Mouse (Mus musculus) kidney, adult 2 months (tissue): ENCODE results near the gene Dennd2a. TPM values are rescaled to one million over a fixed set of nuclear protein-coding genes. Genes with fewer than 3 reads are reported as not detected.
"Not testable (repeated sequence)": the region's sequence is repeated elsewhere in the genome, so short reads cannot be mapped to it uniquely, and the experiment has no call there.

ENCODE experiments used
- DNase-seq: peaks from one replicate; pipeline ENCODE4 v3.0.0; 2021
- H3K27ac ChIP-seq: fragments of 200-500 bp; 2 replicates; pipeline ENCODE4 v1.5.1; 2012; ENCODE audit warnings: low read depth, low read length, control low read depth, inconsistent platforms; ENCODE audit not compliant: insufficient read depth
- H3K27me3 ChIP-seq: fragments of 200-500 bp; replicated peaks from 2 replicates; pipeline ENCODE4 v1.6.1; 2012; ENCODE audit warnings: mild to moderate bottlenecking, moderate library complexity, low read length, inconsistent platforms; ENCODE audit not compliant: control insufficient read depth, insufficient read depth
- H3K36me3 ChIP-seq: fragments of 200-500 bp; 2 replicates; pipeline ENCODE4 v1.6.1; 2012; ENCODE audit warnings: mild to moderate bottlenecking, moderate library complexity, low read length, inconsistent platforms; ENCODE audit not compliant: control insufficient read depth, insufficient read depth
- H3K4me1 ChIP-seq: fragments of 200-500 bp; 2 replicates; pipeline ENCODE4 v1.6.1; 2011; ENCODE audit warnings: low read length; ENCODE audit not compliant: control insufficient read depth, insufficient read depth
- H3K4me3 ChIP-seq: fragments of 200-500 bp; 2 replicates; pipeline ENCODE4 v1.5.1; 2011; ENCODE audit warnings: mild to moderate bottlenecking, low read depth, low read length, control low read depth; ENCODE audit not compliant: insufficient read depth
- CTCF ChIP-seq: fragments of 200-500 bp; conservative IDR thresholded peaks from 2 replicates; pipeline ENCODE4 v1.5.1; 2011; ENCODE audit warnings: low read depth, mild to moderate bottlenecking, control low read depth, low read length, moderate library complexity, mixed read lengths; ENCODE audit not compliant: insufficient read depth, insufficient read length
- POLR2A ChIP-seq: fragments of 200-500 bp; IDR thresholded peaks from one replicate; pipeline ENCODE4 v1.6.1; 2011; ENCODE audit warnings: low read depth, low read length, control low read depth
- WGBS: fragments of 180-500 bp; shearing (Covaris S2); methylation state at CpG from one replicate; pipeline ENCODE4 v1.1.7; 2018; 5-methylcytosine and 5-hydroxymethylcytosine counted together
- polyA plus RNA-seq: library from polyadenylated mRNA; depleted of rRNA; stranded (reverse); fragments of >200 nt; gene quantifications from 2 replicates; pipeline ENCODE4 v1.2.3, GENCODE M21; 2012; rRNA removed

Dennd2a gene
- polyA plus RNA-seq, 1 experiment: 6.6 TPM

- peak overlapping the region; percentile 99 for H3K4me3 ChIP-seq
- under 1% methylated on average over 43 of the region's 43 CpGs for WGBS
- peaks cover 5% of the 10 kb centered on the region for H3K4me1 ChIP-seq
- peak overlapping the region; percentile 48 for H3K27ac ChIP-seq
- no peaks in the 10 kb centered on the region for H3K36me3 ChIP-seq
- no peaks in the 10 kb centered on the region for H3K27me3 ChIP-seq
- no peak for TF ChIP-seq POLR2A
- TF ChIP-seq CTCF: no peak
- DNase-seq: peak; percentile 32
These were observed 138.2 kb downstream of the Dennd2a start for GRCm38 (mm10) chr6:39419386-39419850.

- H3K36me3 ChIP-seq, H3K27ac ChIP-seq, H3K4me3 ChIP-seq, H3K27me3 ChIP-seq, DNase-seq, H3K4me1 ChIP-seq: not testable (repeated sequence)
These were observed 141.0 kb downstream of the Dennd2a start for GRCm38 (mm10) chr6:39416654-39417053.

- peak; percentile 70 for DNase-seq
- no peaks in the 10 kb centered on the region for H3K36me3 ChIP-seq
- TF ChIP-seq CTCF: peak; percentile 68
- TF ChIP-seq POLR2A: no peak
- peaks cover 8% of the 10 kb centered on the region for H3K4me1 ChIP-seq
- no peak overlapping the region for H3K27ac ChIP-seq
- WGBS: 59% methylated on average over 4 of the region's 5 CpGs
- H3K27me3 ChIP-seq: no peaks in the 10 kb centered on the region
- H3K4me3 ChIP-seq: no peak overlapping the region
These were observed 141.9 kb downstream of the Dennd2a start for GRCm38 (mm10) chr6:39415762-39416161.

GRCm38 (mm10) chr6:39414106-39414505 lies 143.6 kb downstream of the Dennd2a start:
- Histone ChIP-seq H3K4me1 (peaks cover 8% of the 10 kb centered on the region), H3K4me3 (no peak overlapping the region), H3K27ac (no peak overlapping the region), H3K36me3 (no peaks in the 10 kb centered on the region), H3K27me3 (no peaks in the 10 kb centered on the region)
- 39% methylated on average over 1 of the region's 1 CpGs for WGBS
- TF ChIP-seq POLR2A: no peak
- peak; percentile 33 for TF ChIP-seq CTCF
- peak; percentile 47 for DNase-seq

Other genes starting within 250 kb of the Dennd2a start
- gene Slc37a3, start 180.2 kb downstream of the Dennd2a start, polyA plus RNA-seq: 25.9 and 28.7 TPM in 2 replicates
- 2.1 and 2.7 TPM in 2 replicates for gene Rab19, start 176.7 kb downstream of the Dennd2a start, polyA plus RNA-seq
- 31.0 and 34.5 TPM in 2 replicates for gene Mkrn1, start 137.4 kb downstream of the Dennd2a start, polyA plus RNA-seq
- 11.0 and 15.3 TPM in 2 replicates for gene Adck2, start 16.0 kb upstream of the Dennd2a start, polyA plus RNA-seq
- gene Gm42420, start 27.9 kb upstream of the Dennd2a start, polyA plus RNA-seq: 1.4 and 1.8 TPM in 2 replicates
- gene Ndufb2, start 34.7 kb upstream of the Dennd2a start, polyA plus RNA-seq: 513 and 602 TPM in 2 replicates
- gene Braf, start 167.6 kb upstream of the Dennd2a start, polyA plus RNA-seq: 9.2 and 12.0 TPM in 2 replicates